Mouse (Mus musculus) bone marrow, adult 2 months (tissue): Measurements from ENCODE around the gene Jup. TPM values are rescaled to one million over a fixed set of nuclear protein-coding genes. Genes with fewer than 3 reads are reported as not detected.
A peak's percentile ranks its signal among the peaks of the same experiment; 100 is the strongest.
"Not testable (repeated sequence)": the region's sequence is repeated elsewhere in the genome, so short reads cannot be mapped to it uniquely, and the experiment has no call there.

Source experiments
- H3K27ac ChIP-seq: fragments of 200-500 bp; 2 replicates; pipeline ENCODE4 v1.5.1; 2012; ENCODE audit warnings: low read depth, mild to moderate bottlenecking, control low read depth, inconsistent platforms, low read length; ENCODE audit not compliant: control insufficient read depth, poor library complexity, insufficient read depth
- H3K4me1 ChIP-seq: fragments of 200-500 bp; 2 replicates; pipeline ENCODE4 v1.6.1; 2011; ENCODE audit warnings: low read length; ENCODE audit not compliant: control insufficient read depth, insufficient read depth
- H3K4me3 ChIP-seq: fragments of 200-500 bp; replicated peaks from 2 replicates; pipeline ENCODE3; 2011; ENCODE audit warnings: mild to moderate bottlenecking, low read depth, low read length, control low read depth; ENCODE audit not compliant: control insufficient read depth
- CTCF ChIP-seq: fragments of 200-500 bp; IDR thresholded peaks from 2 replicates; pipeline ENCODE4 v1.5.1; 2011; ENCODE audit warnings: low read length, control low read depth; ENCODE audit not compliant: control insufficient read depth, insufficient read depth
- POLR2A ChIP-seq: fragments of 200-500 bp; IDR thresholded peaks from 2 replicates; pipeline ENCODE4 v1.6.1; 2011; ENCODE audit warnings: low read depth, mild to moderate bottlenecking, control low read depth, low read length, borderline replicate concordance; ENCODE audit not compliant: control insufficient read depth
- WGBS: fragments of 180-500 bp; shearing (Covaris S2); methylation state at CpG from one replicate; pipeline ENCODE4 v1.1.7; 2018; 5-methylcytosine and 5-hydroxymethylcytosine counted together
- polyA plus RNA-seq: library from polyadenylated mRNA; stranded (reverse); fragments of >200 nt; gene quantifications from 2 replicates; pipeline ENCODE4 v1.2.4, GENCODE M21; 2011; ENCODE audit warnings: low replicate concordance; ENCODE audit not compliant: missing spikeins, insufficient read depth, insufficient read length

The Jup gene
- polyA plus RNA-seq, 1 experiment = 11.1 TPM

GRCm38 (mm10) chr11:100352076-100352857 is 45.3 kb downstream of the Jup start:
- H3K27ac ChIP-seq = no peak overlapping the region
- 34% methylated on average over 10 of the region's 10 CpGs for WGBS
- no peaks in the 10 kb centered on the region for H3K4me1 ChIP-seq
- TF ChIP-seq POLR2A (no peak), CTCF (peak; percentile 34)
- no peak overlapping the region for H3K4me3 ChIP-seq

DNA sequence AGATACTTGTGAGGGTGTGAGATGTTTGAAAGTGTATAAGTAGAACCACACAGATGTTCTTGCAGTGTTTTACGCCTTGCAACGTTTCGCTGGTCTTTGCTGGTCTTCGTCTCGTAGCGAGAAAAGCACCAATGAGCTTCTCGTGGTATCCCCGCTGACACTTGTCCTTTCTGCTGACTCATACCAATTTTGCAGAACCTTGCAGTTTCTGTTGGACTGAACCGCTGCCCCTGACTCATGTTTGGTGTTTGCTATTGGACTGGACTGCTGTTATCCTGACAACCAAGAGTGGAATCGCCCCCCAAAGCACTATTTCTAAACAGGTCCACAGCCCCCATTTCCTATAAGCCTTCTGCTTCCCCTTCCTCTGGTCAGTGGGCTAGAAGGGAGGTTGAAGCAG is 53.3 kb downstream of the Jup start:
- Histone ChIP-seq H3K27ac (no peak overlapping the region), H3K4me1 (no peaks in the 10 kb centered on the region), H3K4me3 (no peak overlapping the region)
- TF ChIP-seq POLR2A (no peak), CTCF (no peak)
- 56% methylated on average over 10 of the region's 10 CpGs for WGBS

DNA sequence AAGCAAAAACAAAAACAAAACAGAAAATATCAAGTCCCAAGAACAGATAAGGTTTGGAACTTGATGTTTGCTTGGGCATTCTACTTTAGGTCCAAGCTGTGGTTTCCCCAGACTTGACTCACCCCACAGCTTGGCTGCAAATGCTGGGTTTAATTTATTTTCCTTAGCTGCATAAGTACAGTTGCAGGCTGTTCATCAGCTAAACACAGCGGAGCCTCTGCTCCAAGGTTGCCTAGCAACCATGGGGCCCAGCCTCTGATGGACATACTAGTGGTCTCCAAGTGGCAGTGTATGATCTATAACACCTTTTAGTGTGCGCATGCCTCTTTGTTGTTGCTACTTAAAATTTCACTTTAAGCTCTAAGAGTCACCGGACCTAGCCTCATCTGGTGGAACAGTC is 61.8 kb downstream of the Jup start:
- WGBS = 90% methylated on average over 3 of the region's 3 CpGs
- H3K27ac ChIP-seq = no peak overlapping the region
- TF ChIP-seq POLR2A (no peak), CTCF (no peak)
- H3K4me3 ChIP-seq = no peak overlapping the region
- no peaks in the 10 kb centered on the region for H3K4me1 ChIP-seq

- 78% methylated on average over 6 of the region's 6 CpGs for whole genome bisulfite sequencing
Measured at GRCm38 (mm10) chr11:100333944-100334457, 63.6 kb downstream of the Jup start, which contains the start of gene Gast. Gene Gast, plus strand, starts transcription at chr11:100334407.

GRCm38 (mm10) chr11:100332766-100333515 is 64.6 kb downstream of the Jup start:
- Histone ChIP-seq H3K27ac (no peak overlapping the region), H3K4me1 (no peaks in the 10 kb centered on the region), H3K4me3 (no peak overlapping the region)
- 59% methylated on average over 9 of the region's 9 CpGs for WGBS
- TF ChIP-seq CTCF = no peak
- no peak for TF ChIP-seq POLR2A

More at GRCm38 (mm10) chr11:100333944-100334457, 63.6 kb downstream of the Jup start, which contains the start of gene Gast:
- H3K4me3 ChIP-seq = no peak within 1 kb of the TSS
- no peak within 1 kb of the TSS for H3K27ac ChIP-seq
- TF ChIP-seq CTCF = no peak
- no peak for TF ChIP-seq POLR2A
- no peaks in the 10 kb centered on the region for H3K4me1 ChIP-seq

DNA sequence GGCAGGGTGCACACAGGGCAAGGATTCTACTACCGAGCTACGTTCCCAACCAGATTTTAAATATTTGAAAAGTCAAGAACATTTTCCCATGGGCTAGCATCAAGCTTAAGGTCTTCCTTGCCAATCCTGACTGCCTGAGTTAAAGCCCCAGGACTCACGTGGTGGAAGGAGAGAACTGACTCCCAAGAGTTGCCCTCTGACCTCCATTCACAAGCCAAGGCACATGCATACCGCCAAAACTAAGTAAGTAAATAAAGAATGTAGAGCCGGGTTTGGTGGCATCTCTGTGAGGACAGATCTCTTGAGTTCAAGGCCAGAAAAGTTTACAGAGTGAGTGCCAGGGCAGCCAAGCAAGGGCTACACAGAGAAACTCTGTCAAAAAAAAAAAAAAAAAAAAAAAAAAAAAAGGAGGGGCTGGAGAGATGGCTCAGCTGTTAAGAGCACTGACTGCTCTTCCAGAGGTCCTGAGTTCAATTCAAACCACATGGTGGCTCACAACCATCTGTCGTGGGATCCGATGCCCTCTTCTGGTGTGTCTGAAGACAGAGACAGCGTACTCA is 66.7 kb downstream of the Jup start:
- 71% methylated on average over 8 of the region's 8 CpGs for WGBS
- not testable (repeated sequence) for H3K4me1 ChIP-seq, H3K27ac ChIP-seq, H3K4me3 ChIP-seq

DNA sequence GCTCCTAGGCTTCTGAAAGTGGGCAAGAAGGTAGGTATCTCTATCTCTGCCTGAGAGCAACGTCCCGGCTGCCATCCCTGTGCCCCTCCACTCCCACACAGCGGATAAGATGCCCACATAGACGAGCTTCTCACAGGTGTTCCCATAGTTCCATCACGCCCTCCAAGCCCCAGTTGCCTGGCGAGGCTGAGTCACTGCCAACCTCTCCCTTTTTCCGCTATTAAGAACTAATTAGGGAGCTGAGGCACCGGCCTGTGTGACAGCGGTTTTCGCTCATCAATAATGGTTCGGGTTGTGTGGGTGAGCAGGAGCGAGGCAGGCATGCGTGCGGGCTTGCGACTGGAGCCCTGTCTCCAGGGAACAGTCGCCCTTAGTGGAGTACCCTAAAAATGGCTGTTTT is 67.3 kb downstream of the Jup start:
- TF ChIP-seq POLR2A (no peak), CTCF (no peak)
- H3K27ac ChIP-seq = no peak overlapping the region
- WGBS = 78% methylated on average over 16 of the region's 16 CpGs
- no peaks in the 10 kb centered on the region for H3K4me1 ChIP-seq
- H3K4me3 ChIP-seq = no peak overlapping the region

DNA sequence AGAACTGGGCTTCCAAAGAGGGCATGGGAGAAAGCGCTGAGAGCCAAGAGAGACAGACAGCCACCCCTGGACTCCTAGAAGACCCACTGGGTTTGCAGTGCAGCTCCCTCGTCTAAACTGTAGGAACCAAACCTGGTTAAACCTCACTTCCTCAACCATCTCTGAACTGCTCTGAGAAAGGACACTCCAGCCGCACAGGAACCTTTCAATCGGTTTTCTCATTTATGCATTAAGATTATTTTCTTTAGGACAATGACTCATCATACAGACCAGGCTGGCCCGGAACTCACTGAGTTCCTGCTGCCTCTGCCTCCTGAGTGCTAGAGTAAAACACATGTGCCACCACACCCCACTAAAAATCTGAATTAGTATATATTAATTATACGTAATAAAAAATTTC is 69.8 kb downstream of the Jup start:
- 30% methylated on average over 6 of the region's 6 CpGs for WGBS
- H3K27ac ChIP-seq = no peak overlapping the region
- H3K4me3 ChIP-seq = no peak overlapping the region
- no peaks in the 10 kb centered on the region for H3K4me1 ChIP-seq
- TF ChIP-seq POLR2A = no peak
- no peak for TF ChIP-seq CTCF
